ENCODE assay signal across 21 mouse cellular contexts in the genomic region with DNA sequence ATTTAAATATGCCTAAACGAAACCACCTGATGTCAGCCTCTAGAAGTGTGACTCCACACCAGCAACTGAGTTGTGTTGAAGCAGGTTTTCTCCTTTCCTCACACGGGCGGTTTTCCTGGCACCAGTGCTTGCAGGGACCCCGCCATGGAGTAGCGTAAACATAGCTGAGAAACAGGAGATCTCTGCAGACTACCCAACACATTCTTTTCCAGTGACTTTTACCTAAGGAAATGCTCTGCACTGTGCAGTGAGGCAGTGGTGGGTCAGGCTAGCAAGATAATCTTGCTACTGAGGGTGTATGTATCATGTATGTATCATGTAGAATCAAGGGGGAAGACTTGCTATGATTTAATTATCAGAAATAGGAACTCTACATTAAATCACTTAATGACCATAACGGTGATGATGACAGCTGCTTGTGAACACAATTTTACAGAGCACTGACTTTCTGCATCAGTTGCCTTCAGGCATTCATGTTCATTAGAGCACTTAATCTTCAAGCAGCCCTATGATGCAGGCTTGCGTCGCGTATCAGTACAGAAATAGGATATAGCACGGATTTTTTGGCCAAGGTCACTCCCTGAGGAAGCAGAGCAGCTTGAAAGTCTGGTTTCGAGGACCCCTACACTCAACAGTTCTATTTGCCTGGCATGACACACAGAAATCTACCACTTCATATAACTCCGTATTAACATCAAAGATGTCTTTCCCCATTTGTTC. TPM values are rescaled to one million over a fixed set of nuclear protein-coding genes. Genes with fewer than 3 reads are reported as not detected.
"Had no signal": no experiment of that assay in that cellular context is flagged by ENCODE, and none has a peak within 500 bp of the region (broad histone marks: within the 10 kb centered on the region; RNA-seq: fewer than 3 reads in every experiment).

No protein-coding gene starts in this region.

- H3K4me3 ChIP-seq: limb, embryonic 12.5 days; liver, embryonic 13.5 days; lung, embryonic 15.5 days; megakaryocyte, embryonic 14.5 days; midbrain, embryonic 13.5 days; neural tube, embryonic 12.5 days; stomach, embryonic 15.5 days had no signal

- H3K36me3 ChIP-seq: limb, embryonic 12.5 days; liver, embryonic 13.5 days; lung, embryonic 15.5 days; midbrain, embryonic 13.5 days; neural tube, embryonic 12.5 days; stomach, embryonic 15.5 days had no signal

- H3K9ac ChIP-seq: limb, embryonic 12.5 days; liver, embryonic 13.5 days; liver, postnatal 0 days; lung, embryonic 15.5 days; midbrain, embryonic 13.5 days; neural tube, embryonic 12.5 days; stomach, embryonic 15.5 days had no signal

- H3K27me3 ChIP-seq: limb, embryonic 12.5 days; liver, embryonic 13.5 days; lung, embryonic 15.5 days; megakaryocyte, embryonic 14.5 days; midbrain, embryonic 13.5 days; neural tube, embryonic 12.5 days; stomach, embryonic 15.5 days had no signal

- H3K4me2 ChIP-seq: limb, embryonic 12.5 days; liver, embryonic 13.5 days; lung, embryonic 15.5 days; midbrain, embryonic 13.5 days; neural tube, embryonic 12.5 days; stomach, embryonic 15.5 days had no signal

- H3K9me3 ChIP-seq: limb, embryonic 12.5 days; liver, embryonic 13.5 days; lung, embryonic 15.5 days; megakaryocyte, embryonic 14.5 days; midbrain, embryonic 13.5 days; neural tube, embryonic 12.5 days; stomach, embryonic 15.5 days had no signal

- H3K4me1 ChIP-seq: limb, embryonic 12.5 days; lung, embryonic 15.5 days; megakaryocyte, embryonic 14.5 days; midbrain, embryonic 13.5 days; neural tube, embryonic 12.5 days; stomach, embryonic 15.5 days had no signal

- ATAC-seq: liver, postnatal 0 days; midbrain, embryonic 13.5 days had no signal

- DNase-seq: kidney, postnatal 36 days; layer of hippocampus, adult 9-11 months; liver; liver, embryonic 13.5 days; liver, postnatal 0 days; lung, postnatal 14 days; right cerebral cortex, postnatal 14 days; thymus, postnatal 36 days had no signal

- H3K27ac ChIP-seq: limb, embryonic 12.5 days; liver, embryonic 13.5 days; lung, embryonic 15.5 days; macrophage; midbrain, embryonic 13.5 days; neural tube, embryonic 12.5 days; stomach, embryonic 15.5 days had no signal

RNA-seq across cellular contexts. Expression of gene Ifnk, which starts 26.2 kb away (rescaled TPM):
- total RNA-seq: layer of hippocampus, adult 18-20 months; left cerebral cortex, postnatal 36 days; monocyte, adult 5-6 weeks; neutrophil, adult 5-6 weeks had no signal
- polyA plus RNA-seq: macrophage; midbrain, embryonic 13.5 days; neural tube, embryonic 12.5 days; spleen, adult 2 months; testis, adult 2 months had no signal
